Mouse (Mus musculus) hindbrain, embryonic 15.5 days (tissue): ENCODE results near the gene Ntf5. TPM values are rescaled to one million over a fixed set of nuclear protein-coding genes. Genes with fewer than 3 reads are reported as not detected.

Experiments used
- ATAC-seq: fragments of 200-750 bp; cut with Nextera tagmentation; 2 replicates; pipeline ENCODE4 v1.8.0; 2017; ENCODE audit warnings: low read depth, moderate number of reproducible peaks, moderate TSS enrichment; ENCODE audit not compliant: low FRiP score
- H3K27ac ChIP-seq: fragments of 300-500 bp; sonication (generic); replicated peaks from 2 replicates; pipeline ENCODE4 v1.5.1; 2015; ENCODE audit warnings: mild to moderate bottlenecking, inconsistent platforms
- H3K27me3 ChIP-seq: fragments of 300-500 bp; sonication (generic); 2 replicates; pipeline ENCODE4 v1.6.1; 2015; ENCODE audit warnings: control low read depth, inconsistent platforms
- H3K36me3 ChIP-seq: fragments of 300-500 bp; sonication (generic); 2 replicates; pipeline ENCODE4 v1.6.1; 2015; ENCODE audit warnings: control low read depth, inconsistent platforms
- H3K4me1 ChIP-seq: fragments of 300-500 bp; sonication (generic); replicated peaks from 2 replicates; pipeline ENCODE4 v1.6.1; 2015; ENCODE audit warnings: control low read depth, inconsistent platforms
- H3K4me2 ChIP-seq: fragments of 300-500 bp; sonication (generic); 2 replicates; pipeline ENCODE4 v1.6.1; 2015; ENCODE audit warnings: moderate library complexity, mild to moderate bottlenecking, inconsistent platforms
- H3K4me3 ChIP-seq: fragments of 300-500 bp; sonication (generic); 2 replicates; pipeline ENCODE4 v1.5.1; 2015; ENCODE audit warnings: mild to moderate bottlenecking, inconsistent platforms
- H3K9ac ChIP-seq: fragments of 300-500 bp; sonication (generic); 2 replicates; pipeline ENCODE4 v1.6.1; 2015; ENCODE audit warnings: inconsistent platforms
- H3K9me3 ChIP-seq: fragments of 300-500 bp; sonication (generic); 2 replicates; pipeline ENCODE4 v1.6.1; 2016; ENCODE audit warnings: control low read depth, inconsistent platforms
- WGBS: fragments of 180-500 bp; shearing (Covaris S2); methylation state at CpG from one replicate; pipeline ENCODE4 v1.1.7; 2015; 5-methylcytosine and 5-hydroxymethylcytosine counted together
- polyA plus RNA-seq: library from polyadenylated mRNA; unstranded; fragments of >200 nt; fragmentation: Nextera tagmentation; extraction: Ambion mirVana; gene quantifications from 2 replicates; pipeline ENCODE4 v1.2.1, GENCODE M21; 2015

Ntf5 gene
- polyA plus RNA-seq, 1 experiment from 2014 or later, result 0.17 TPM

DNA sequence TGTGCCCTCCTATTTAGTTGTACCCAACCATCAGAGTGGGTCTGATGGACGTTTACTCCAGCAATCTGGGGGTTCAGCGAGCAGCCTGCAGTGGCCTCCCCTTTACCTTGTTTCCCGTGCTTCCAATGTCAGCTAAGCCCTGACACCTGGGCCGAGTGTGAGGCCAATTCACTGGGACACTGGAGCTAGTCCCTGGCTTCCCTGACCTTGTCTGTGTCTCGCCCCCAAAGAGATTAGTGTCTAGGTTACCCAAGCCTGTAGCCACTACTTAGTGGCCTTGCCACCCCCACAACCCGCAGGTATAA lies 7.1 kb downstream of the Ntf5 start, which contains the start of gene Lhb:
Gene Lhb, plus strand, starts transcription at position 206 of the 305 bp plus-strand sequence.
- no peak within 1 kb of the TSS for H3K4me3 ChIP-seq
- no peak within 1 kb of the TSS for H3K4me2 ChIP-seq
- no peak for ATAC-seq
- H3K27me3 ChIP-seq, result peaks cover 61% of the 10 kb centered on the region
- peaks cover 42% of the 10 kb centered on the region for H3K36me3 ChIP-seq
- H3K9me3 ChIP-seq, result no peaks in the 10 kb centered on the region
- 65% methylated on average over 6 of the region's 6 CpGs for WGBS
- H3K9ac ChIP-seq, result no peak within 1 kb of the TSS
- H3K4me1 ChIP-seq, result peaks cover 1% of the 10 kb centered on the region; the same call in 1 of the 2 replicates
- H3K27ac ChIP-seq, result no peak within 1 kb of the TSS

DNA sequence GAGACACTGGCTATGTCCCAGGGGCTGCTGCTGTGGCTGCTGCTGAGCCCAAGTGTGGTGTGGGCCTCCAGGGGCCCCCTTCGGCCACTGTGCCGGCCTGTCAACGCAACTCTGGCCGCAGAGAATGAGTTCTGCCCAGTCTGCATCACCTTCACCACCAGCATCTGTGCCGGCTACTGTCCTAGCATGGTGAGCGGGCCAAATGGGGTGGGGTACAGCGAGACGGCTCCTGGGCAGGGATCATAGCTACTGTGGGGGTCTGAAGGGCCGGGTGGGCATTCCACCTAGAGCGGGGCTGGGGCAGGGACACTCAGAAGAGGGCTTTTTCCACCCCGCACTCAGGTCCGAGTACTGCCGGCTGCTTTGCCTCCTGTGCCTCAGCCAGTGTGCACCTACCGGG lies 7.7 kb downstream of the Ntf5 start:
- H3K27me3 ChIP-seq, result peaks cover 54% of the 10 kb centered on the region
- no peaks in the 10 kb centered on the region for H3K9me3 ChIP-seq
- H3K4me2 ChIP-seq, result no peak overlapping the region
- H3K4me3 ChIP-seq, result no peak overlapping the region
- no peak for ATAC-seq
- H3K27ac ChIP-seq, result no peak overlapping the region
- H3K9ac ChIP-seq, result no peak overlapping the region
- WGBS, result 88% methylated on average over 14 of the region's 14 CpGs
- H3K36me3 ChIP-seq, result peaks cover 42% of the 10 kb centered on the region
- H3K4me1 ChIP-seq, result no peaks in the 10 kb centered on the region

DNA sequence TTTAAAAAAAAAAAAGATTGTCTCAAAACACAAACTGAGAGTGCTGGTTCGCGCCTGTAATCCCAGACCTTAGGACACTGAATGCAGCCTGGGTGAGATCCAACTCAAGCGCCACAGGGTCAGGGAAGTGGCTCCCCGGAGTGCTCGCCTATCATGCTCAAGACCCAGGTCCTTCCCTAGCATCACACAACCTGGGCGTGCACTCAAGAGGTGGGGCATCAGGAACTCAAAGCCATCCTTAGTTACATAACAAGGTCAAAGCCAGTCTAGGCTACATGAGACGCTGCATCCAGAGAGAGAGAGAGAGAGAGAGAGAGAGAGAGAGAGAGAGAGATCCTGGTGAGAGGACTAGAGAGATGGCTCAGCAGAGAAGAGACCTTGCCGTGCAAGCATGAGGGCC lies 13.1 kb downstream of the Ntf5 start:
- no peak overlapping the region for H3K4me3 ChIP-seq
- H3K36me3 ChIP-seq, result peaks cover 62% of the 10 kb centered on the region
- ATAC-seq, result no peak
- no peak overlapping the region for H3K4me2 ChIP-seq
- 93% methylated on average over 8 of the region's 8 CpGs for WGBS
- H3K9me3 ChIP-seq, result no peaks in the 10 kb centered on the region
- peaks cover under 1% of the 10 kb centered on the region; the same call in 1 of the 2 replicates for H3K27me3 ChIP-seq
- H3K27ac ChIP-seq, result no peak overlapping the region
- H3K4me1 ChIP-seq, result no peaks in the 10 kb centered on the region
- no peak overlapping the region for H3K9ac ChIP-seq

DNA sequence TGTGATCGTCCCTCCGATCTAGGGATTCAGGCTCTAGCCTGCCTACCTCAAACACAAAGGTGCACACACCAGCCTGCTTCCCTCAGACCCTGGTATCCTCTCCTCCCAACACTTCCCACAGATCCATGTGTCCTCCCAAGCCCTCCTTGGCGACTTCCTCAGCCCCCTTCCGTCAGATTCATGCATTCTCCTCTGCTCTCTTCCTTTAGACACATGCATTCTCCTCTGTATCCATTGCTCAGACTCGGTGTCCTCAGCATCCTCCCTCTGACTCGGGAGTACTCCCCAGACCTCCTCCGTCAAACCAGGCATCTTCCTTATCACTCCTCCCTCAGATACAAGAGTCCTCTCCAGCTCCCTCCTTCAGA lies 20.3 kb downstream of the Ntf5 start:
- H3K27me3 ChIP-seq, result no peaks in the 10 kb centered on the region
- H3K27ac ChIP-seq, result peak overlapping the region; percentile 90
- WGBS, result 1% methylated on average over 7 of the region's 7 CpGs
- no peak for ATAC-seq
- H3K36me3 ChIP-seq, result peaks cover 6% of the 10 kb centered on the region
- H3K4me2 ChIP-seq, result peak overlapping the region; percentile 77
- peaks cover 43% of the 10 kb centered on the region for H3K4me1 ChIP-seq
- H3K4me3 ChIP-seq, result peak overlapping the region; percentile 85
- H3K9me3 ChIP-seq, result no peaks in the 10 kb centered on the region
- H3K9ac ChIP-seq, result peak overlapping the region; percentile 82

DNA sequence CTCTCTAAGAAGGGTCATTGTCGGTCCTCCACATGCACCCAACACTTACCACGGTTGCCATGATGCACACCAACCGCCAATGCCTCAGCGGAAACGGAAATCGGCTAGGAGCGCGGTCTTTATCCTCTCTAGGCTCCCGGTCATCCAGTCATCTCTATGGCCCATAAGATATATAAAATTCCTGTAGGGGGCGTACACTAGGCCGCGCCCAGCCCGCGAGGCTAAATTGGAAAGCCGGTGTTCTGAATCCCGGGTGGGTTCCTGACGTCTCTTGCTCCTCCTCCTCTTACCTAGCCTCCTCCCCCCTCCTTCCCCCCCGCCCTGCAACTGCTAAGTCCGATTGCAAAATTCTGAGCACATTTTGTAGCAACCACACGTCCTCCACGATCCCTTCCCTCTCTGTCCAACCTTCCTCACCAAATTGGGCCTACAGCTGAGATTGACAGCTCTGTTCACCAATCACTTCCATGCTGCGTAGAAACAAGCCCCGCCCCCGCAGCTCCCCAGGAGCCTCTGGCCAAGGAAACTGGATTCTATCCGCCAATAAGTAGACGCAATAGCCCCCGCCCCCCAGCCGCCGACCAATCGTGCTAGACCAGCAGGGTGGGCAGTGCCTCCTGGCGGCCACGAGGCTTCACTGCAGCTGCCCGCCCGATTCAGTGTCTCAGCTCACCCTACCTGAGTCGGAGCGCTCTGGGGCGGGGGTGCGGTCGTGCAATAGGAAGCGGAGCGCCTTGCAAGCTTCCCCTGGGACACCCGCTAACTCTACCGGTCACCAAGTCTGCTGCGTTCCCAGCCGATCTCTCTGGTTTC lies 20.9 kb downstream of the Ntf5 start, which contains the start of gene Gys1:
Gene Gys1, plus strand, starts transcription at position 642 of the 813 bp plus-strand sequence.
- WGBS, result under 1% methylated on average over 45 of the region's 45 CpGs
- peak within 1 kb of the TSS; percentile 77 for H3K4me2 ChIP-seq
- H3K9me3 ChIP-seq, result no peaks in the 10 kb centered on the region
- H3K4me1 ChIP-seq, result peaks cover 43% of the 10 kb centered on the region
- peak; percentile 97 for ATAC-seq
- H3K9ac ChIP-seq, result peak within 1 kb of the TSS; percentile 82
- H3K4me3 ChIP-seq, result peak within 1 kb of the TSS; percentile 85
- H3K27me3 ChIP-seq, result no peaks in the 10 kb centered on the region
- H3K36me3 ChIP-seq, result no peaks in the 10 kb centered on the region; the same call in 1 of the 2 replicates
- peak within 1 kb of the TSS; percentile 90 for H3K27ac ChIP-seq

DNA sequence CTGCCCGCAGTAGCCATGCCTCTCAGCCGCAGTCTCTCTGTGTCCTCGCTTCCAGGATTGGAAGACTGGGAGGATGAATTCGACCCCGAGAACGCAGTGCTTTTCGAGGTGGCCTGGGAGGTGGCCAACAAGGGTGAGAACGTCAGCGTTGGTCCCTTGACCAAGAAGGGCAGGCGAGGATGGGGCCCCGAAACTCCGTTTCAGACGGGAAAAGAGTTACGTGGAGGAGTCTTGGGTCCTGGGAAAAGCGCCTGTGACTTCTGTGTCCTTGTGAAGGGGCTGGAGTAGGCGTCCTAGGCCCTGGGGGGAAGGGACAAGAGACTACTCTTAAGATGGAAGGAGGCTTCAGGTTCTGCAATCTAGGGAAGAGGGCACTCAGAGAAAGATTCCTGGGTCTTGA lies 21.5 kb downstream of the Ntf5 start:
- ATAC-seq, result 0 out of 2 replicates have a peak, but pooled peaks have one; percentile 19
- H3K4me3 ChIP-seq, result peak overlapping the region; percentile 85
- H3K4me1 ChIP-seq, result peaks cover 43% of the 10 kb centered on the region

DNA sequence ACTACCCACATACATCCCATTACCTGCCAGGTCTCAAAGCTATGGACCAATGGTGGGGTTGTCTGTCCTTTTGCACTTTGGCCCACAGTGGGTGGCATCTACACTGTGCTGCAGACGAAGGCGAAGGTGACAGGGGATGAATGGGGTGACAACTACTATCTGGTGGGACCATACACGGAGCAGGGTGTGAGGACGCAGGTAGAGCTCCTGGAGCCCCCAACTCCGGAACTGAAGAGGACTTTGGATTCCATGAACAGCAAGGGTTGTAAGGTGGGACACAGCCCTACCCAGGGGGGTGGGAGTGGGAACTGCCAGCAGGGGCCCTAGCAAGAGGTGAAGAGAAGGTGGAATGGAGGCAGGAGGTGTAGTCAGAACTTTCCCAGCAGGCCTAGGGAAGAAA lies 22.9 kb downstream of the Ntf5 start:
- H3K4me2 ChIP-seq, result peak overlapping the region; percentile 77; the same call in 1 of the 2 replicates
- H3K9ac ChIP-seq, result no peak overlapping the region
- 94% methylated on average over 5 of the region's 5 CpGs for WGBS
- H3K27ac ChIP-seq, result no peak overlapping the region
- peaks cover 8% of the 10 kb centered on the region; the same call in 1 of the 2 replicates for H3K36me3 ChIP-seq
- H3K4me1 ChIP-seq, result peaks cover 43% of the 10 kb centered on the region
- H3K9me3 ChIP-seq, result no peaks in the 10 kb centered on the region
- H3K4me3 ChIP-seq, result no peak overlapping the region
- H3K27me3 ChIP-seq, result no peaks in the 10 kb centered on the region
- no peak for ATAC-seq

More for the DNA sequence above, 21.5 kb downstream of the Ntf5 start:
- H3K9me3 ChIP-seq, result no peaks in the 10 kb centered on the region
- H3K4me2 ChIP-seq, result peak overlapping the region; percentile 77
- H3K9ac ChIP-seq, result peak overlapping the region; percentile 64
- H3K36me3 ChIP-seq, result peaks cover 4% of the 10 kb centered on the region; the same call in 1 of the 2 replicates
- H3K27me3 ChIP-seq, result no peaks in the 10 kb centered on the region
- H3K27ac ChIP-seq, result peak overlapping the region; percentile 72
- 3% methylated on average over 16 of the region's 16 CpGs for WGBS

DNA sequence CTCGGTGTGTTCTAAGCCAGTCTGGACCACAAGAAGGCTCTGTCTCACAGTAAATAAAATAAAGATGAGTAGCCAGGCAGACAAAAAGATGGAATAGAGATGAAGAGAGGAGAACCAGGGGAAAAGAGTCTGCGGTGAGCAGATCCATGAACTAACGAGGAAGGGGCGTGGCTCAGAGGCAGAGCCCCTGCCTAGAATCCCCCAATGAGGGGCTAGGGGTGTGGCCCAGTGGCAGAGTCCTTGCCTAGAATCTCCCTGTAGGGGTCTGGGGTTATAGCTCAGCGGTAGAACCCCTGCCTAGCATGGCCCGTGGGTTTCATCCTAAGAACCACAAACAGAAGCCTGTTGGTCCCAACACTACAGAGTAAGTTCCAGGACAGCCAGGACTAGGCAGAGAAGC lies 23.6 kb downstream of the Ntf5 start:
- no peaks in the 10 kb centered on the region for H3K27me3 ChIP-seq
- H3K27ac ChIP-seq, result no peak overlapping the region
- H3K4me2 ChIP-seq, result peak overlapping the region; percentile 26; the same call in 1 of the 2 replicates
- peaks cover 43% of the 10 kb centered on the region for H3K4me1 ChIP-seq
- ATAC-seq, result no peak
- WGBS, result 34% methylated on average over 6 of the region's 6 CpGs
- no peak overlapping the region for H3K9ac ChIP-seq
- H3K4me3 ChIP-seq, result no peak overlapping the region
- peaks cover 8% of the 10 kb centered on the region; the same call in 1 of the 2 replicates for H3K36me3 ChIP-seq
- H3K9me3 ChIP-seq, result no peaks in the 10 kb centered on the region

DNA sequence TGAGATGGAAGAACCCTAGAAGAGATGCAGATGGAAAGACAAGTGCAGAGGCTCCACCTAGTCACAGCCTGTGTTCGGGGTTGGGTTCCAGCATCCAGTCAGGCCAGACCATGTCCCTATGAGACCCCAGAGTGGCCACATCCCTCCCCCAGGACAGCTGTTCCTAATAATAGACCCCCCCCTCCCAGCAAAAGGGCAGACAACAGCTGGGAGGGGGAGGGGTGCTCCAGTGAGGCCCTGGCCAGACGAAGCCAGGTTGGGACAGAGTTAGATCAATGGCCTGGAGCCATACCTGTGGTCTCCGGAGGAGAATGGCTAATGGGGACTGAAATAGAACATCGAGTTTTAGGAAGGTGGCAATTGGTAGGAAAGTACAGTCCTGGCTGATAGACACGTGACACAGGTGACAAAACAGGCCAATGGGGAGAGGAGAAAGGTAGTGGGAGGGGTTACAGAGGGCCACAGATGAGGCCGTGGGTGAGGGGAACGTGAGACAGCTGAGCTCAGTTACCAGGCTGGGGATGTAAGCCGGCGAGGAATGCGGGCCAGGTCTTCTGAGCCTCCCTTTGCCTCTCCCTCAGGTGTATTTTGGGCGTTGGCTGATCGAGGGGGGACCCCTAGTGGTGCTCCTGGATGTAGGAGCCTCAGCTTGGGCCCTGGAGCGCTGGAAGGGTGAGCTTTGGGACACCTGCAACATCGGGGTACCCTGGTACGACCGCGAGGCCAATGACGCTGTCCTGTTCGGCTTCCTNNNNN lies 24.2 kb downstream of the Ntf5 start, which contains the start of gene Ruvbl2:
Gene Ruvbl2, minus strand, starts transcription at position 576 of the 756 bp plus-strand sequence.
- Histone ChIP-seq H3K4me3 (no peak within 1 kb of the TSS), H3K36me3 (peaks cover 8% of the 10 kb centered on the region; the same call in 1 of the 2 replicates), H3K9me3 (no peaks in the 10 kb centered on the region), H3K27me3 (no peaks in the 10 kb centered on the region), H3K4me1 (peaks cover 40% of the 10 kb centered on the region), H3K4me2 (peak within 1 kb of the TSS; percentile 31), H3K27ac (no peak within 1 kb of the TSS), H3K9ac (no peak within 1 kb of the TSS)
- 31% methylated on average over 19 of the region's 19 CpGs for WGBS
- no peak for ATAC-seq

DNA sequence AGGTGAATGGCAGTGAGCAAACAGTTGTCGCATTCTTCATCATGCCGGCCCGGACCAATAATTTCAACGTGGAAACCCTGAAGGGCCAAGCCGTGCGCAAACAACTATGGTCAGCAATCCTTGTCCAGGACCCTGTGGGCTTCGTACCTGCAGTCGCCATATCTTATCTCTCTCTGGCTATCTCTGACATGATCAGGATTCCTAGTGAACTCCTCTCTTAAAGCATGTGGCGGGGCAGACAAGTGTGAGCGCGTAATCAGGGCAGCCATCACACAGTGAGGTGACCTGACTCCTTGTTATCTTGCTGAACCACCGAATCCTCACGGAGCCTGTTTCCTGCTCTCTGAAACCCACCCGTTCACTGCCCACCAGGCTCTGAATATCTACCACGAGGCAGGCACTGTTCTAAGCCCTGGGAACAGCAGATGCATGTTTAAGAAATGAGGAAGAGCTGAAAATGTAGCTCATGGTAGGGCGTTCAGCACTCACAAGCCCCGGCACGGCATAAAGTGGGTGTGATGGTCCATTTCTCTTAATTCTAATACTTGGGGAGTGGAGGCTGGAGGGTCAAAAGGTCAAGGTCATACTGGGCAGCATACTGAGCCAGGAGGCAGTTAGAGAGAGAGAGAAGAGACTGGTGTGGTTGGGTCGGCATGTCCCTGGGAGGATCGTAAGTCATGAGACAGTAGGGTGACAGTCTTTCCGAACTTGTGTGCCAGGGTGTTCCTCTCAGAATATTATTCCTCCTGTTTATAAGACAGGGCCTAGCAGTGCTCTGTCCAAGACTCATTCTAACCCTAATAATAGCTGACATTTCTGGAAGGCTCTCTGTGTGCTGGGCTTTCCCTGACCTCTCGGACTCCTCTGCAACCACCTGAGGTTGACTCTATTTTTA lies 30.3 kb downstream of the Ntf5 start:
- Histone ChIP-seq H3K9ac (no peak overlapping the region), H3K4me2 (no peak overlapping the region), H3K27me3 (no peaks in the 10 kb centered on the region), H3K4me3 (no peak overlapping the region), H3K36me3 (peaks cover 24% of the 10 kb centered on the region), H3K9me3 (no peaks in the 10 kb centered on the region), H3K27ac (no peak overlapping the region), H3K4me1 (no peaks in the 10 kb centered on the region)
- ATAC-seq, result no peak
- WGBS, result 91% methylated on average over 22 of the region's 22 CpGs

DNA sequence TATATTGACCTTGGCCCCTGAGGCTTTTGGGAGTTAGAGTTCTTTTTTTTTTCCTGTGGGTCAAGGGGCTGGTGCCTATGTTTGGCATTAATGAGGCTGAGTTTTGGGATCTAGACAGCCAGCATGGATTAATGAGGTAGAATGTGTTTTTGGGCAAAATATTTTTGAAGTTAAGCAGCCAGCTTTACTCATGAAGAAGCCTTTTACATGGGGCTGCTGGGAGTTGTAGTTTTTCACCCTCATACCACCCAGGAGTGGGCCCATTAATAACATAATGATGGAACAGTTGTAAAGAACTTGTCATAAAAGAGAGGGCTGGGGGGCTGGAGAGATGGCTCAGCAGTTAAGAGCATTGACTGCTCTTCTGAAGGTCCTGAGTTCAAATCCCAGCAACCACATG lies 33.1 kb downstream of the Ntf5 start:
- ATAC-seq, result no peak
- H3K27ac ChIP-seq, result no peak overlapping the region
- H3K36me3 ChIP-seq, result peaks cover 20% of the 10 kb centered on the region
- H3K27me3 ChIP-seq, result no peaks in the 10 kb centered on the region
- no peak overlapping the region for H3K4me2 ChIP-seq
- H3K4me1 ChIP-seq, result no peaks in the 10 kb centered on the region
- no peak overlapping the region for H3K9ac ChIP-seq
- no peaks in the 10 kb centered on the region for H3K9me3 ChIP-seq
- no peak overlapping the region for H3K4me3 ChIP-seq
